In genomic region chr13:8202681-8203476, GRCm38 (mm10) we compare ENCODE assay signal across 9 mouse cellular contexts. TPM values are rescaled to one million over a fixed set of nuclear protein-coding genes. Genes with fewer than 3 reads are reported as not detected.
DNase-seq lines count a peak whose midpoint lies in the region; ATAC-seq and TF ChIP-seq lines count a peak whose summit lies in the region.
"Had no signal": no experiment of that assay in that cellular context is flagged by ENCODE, and none has a peak within 500 bp of the region (broad histone marks: within the 10 kb centered on the region; RNA-seq: fewer than 3 reads in every experiment).

Gene Adarb2 (plus strand): TSS chr13:8202866.

- no peaks in the 10 kb centered on the region for H3K36me3 ChIP-seq in heart, embryonic 15.5 days
- H3K36me3 ChIP-seq in forebrain, embryonic 16.5 days (ENCODE audit: control insufficient read depth, insufficient read depth), result no peaks in the 10 kb centered on the region
- no peaks in the 10 kb centered on the region for H3K36me3 ChIP-seq in midbrain, embryonic 14.5 days (ENCODE audit: control insufficient read depth, insufficient read depth, low read length)

- H3K4me1 ChIP-seq in heart, embryonic 15.5 days (replicated peaks), result 0 out of 2 replicates have a peak, but pooled peaks cover 7% of the 10 kb centered on the region
- no peaks in the 10 kb centered on the region for H3K4me1 ChIP-seq in cerebellum, adult 2 months (ENCODE audit: control insufficient read depth, insufficient read depth, low read length)
- H3K4me1 ChIP-seq in forebrain, embryonic 16.5 days (replicated peaks; ENCODE audit: control insufficient read depth, insufficient read depth, low read length), result peaks cover 22% of the 10 kb centered on the region
- H3K4me1 ChIP-seq in midbrain, embryonic 14.5 days (ENCODE audit: control insufficient read depth, insufficient read depth, low read length), result peaks cover 6% of the 10 kb centered on the region; the same call in 1 of the 2 replicates
- H3K4me1 ChIP-seq: megakaryocyte, embryonic 14.5 days had no signal

- peak within 1 kb of the TSS; percentile 56 for H3K4me2 ChIP-seq in heart, embryonic 15.5 days
- H3K4me2 ChIP-seq in forebrain, embryonic 16.5 days (ENCODE audit: low read length), result peak within 1 kb of the TSS; percentile 76
- H3K4me2 ChIP-seq in midbrain, embryonic 14.5 days (ENCODE audit: low read length), result peak within 1 kb of the TSS; percentile 78

- no peak for TF ChIP-seq CTCF in cerebellum, adult 2 months (IDR thresholded peaks at IDR 0.05; ENCODE audit: borderline replicate concordance, insufficient read depth, low read depth, low read length)

- DNase-seq in heart, adult 8-10 months (ENCODE audit: low spot score), result no peak
- peak; percentile 47 to 55 for DNase-seq in cerebellum, adult 2 months
- peak; percentile 34 to 74 for DNase-seq in layer of hippocampus, postnatal 14 days (ENCODE audit: low spot score in 2 of 2)
- peak; percentile 86 for DNase-seq in midbrain, embryonic 14.5 days
- DNase-seq in urinary bladder, postnatal 10 days (ENCODE audit: low spot score), result no peak

- H3K9me3 ChIP-seq in heart, embryonic 15.5 days (replicated peaks), result no peaks in the 10 kb centered on the region
- no peaks in the 10 kb centered on the region for H3K9me3 ChIP-seq in forebrain, embryonic 16.5 days (ENCODE audit: control insufficient read depth, low read length)
- H3K9me3 ChIP-seq in midbrain, embryonic 14.5 days (ENCODE audit: control insufficient read depth, low read length), result no peaks in the 10 kb centered on the region

- H3K4me3 ChIP-seq in heart, embryonic 15.5 days, result peak within 1 kb of the TSS; percentile 27
- peak within 1 kb of the TSS; percentile 27 for H3K4me3 ChIP-seq in cerebellum, adult 2 months (replicated peaks; ENCODE audit: insufficient read depth, low read depth, low read length)
- H3K4me3 ChIP-seq in forebrain, embryonic 16.5 days (replicated peaks; ENCODE audit: low read length), result peak within 1 kb of the TSS; percentile 45
- peak within 1 kb of the TSS; percentile 46 for H3K4me3 ChIP-seq in midbrain, embryonic 14.5 days (replicated peaks; ENCODE audit: low read depth, low read length)
- H3K4me3 ChIP-seq: megakaryocyte, embryonic 14.5 days had no signal

- no peak within 1 kb of the TSS for H3K9ac ChIP-seq in heart, embryonic 15.5 days
- peak within 1 kb of the TSS; percentile 57 for H3K9ac ChIP-seq in forebrain, embryonic 16.5 days (replicated peaks; ENCODE audit: low read depth, low read length)
- H3K9ac ChIP-seq in midbrain, embryonic 14.5 days (replicated peaks; ENCODE audit: low read length), result peak within 1 kb of the TSS; percentile 58

- no peak for ATAC-seq in heart, embryonic 15.5 days (replicated peaks; ENCODE audit: insufficient number of reproducible peaks, insufficient read depth, low FRiP score, low read depth)
- peak; percentile 94 for ATAC-seq in forebrain, embryonic 16.5 days
- peak; percentile 88 for ATAC-seq in midbrain, embryonic 14.5 days (ENCODE audit: low FRiP score, low TSS enrichment)
- no peak for ATAC-seq in activated CD4-positive, CD25-positive, alpha-beta regulatory T cell, adult 4 months

- WGBS in heart, embryonic 15.5 days, result under 1% methylated on average over 26 of the region's 26 CpGs
- WGBS in cerebellum, adult 2 months, result under 1% methylated on average over 26 of the region's 26 CpGs
- 0% methylated on average over 26 of the region's 26 CpGs for WGBS in forebrain, embryonic 16.5 days
- WGBS in midbrain, embryonic 14.5 days, result under 1% methylated on average over 26 of the region's 26 CpGs

- no peak; the same call in 1 of the 2 replicates for TF ChIP-seq POLR2A in cerebellum, adult 2 months (IDR thresholded peaks at IDR 0.05; ENCODE audit: borderline replicate concordance, insufficient read depth, low read length)

- H3K27me3 ChIP-seq in heart, embryonic 15.5 days, result peaks cover 39% of the 10 kb centered on the region
- no peaks in the 10 kb centered on the region for H3K27me3 ChIP-seq in cerebellum, adult 2 months (ENCODE audit: control insufficient read depth, insufficient read depth, low read length)
- H3K27me3 ChIP-seq in forebrain, embryonic 16.5 days (replicated peaks; ENCODE audit: control insufficient read depth, insufficient read depth, low read length), result no peaks in the 10 kb centered on the region
- no peaks in the 10 kb centered on the region for H3K27me3 ChIP-seq in midbrain, embryonic 14.5 days (ENCODE audit: control insufficient read depth, insufficient read depth, low read length)

- no peak within 1 kb of the TSS for H3K27ac ChIP-seq in heart, embryonic 15.5 days
- no peak within 1 kb of the TSS for H3K27ac ChIP-seq in cerebellum, adult 2 months (ENCODE audit: insufficient read depth, low read length)
- peak within 1 kb of the TSS; percentile 24 for H3K27ac ChIP-seq in forebrain, embryonic 16.5 days (ENCODE audit: low read length)
- peak within 1 kb of the TSS; percentile 66 for H3K27ac ChIP-seq in midbrain, embryonic 14.5 days (replicated peaks; ENCODE audit: low read depth, low read length)

RNA-seq across cellular contexts. Expression of gene Adarb2, which starts in this region (rescaled TPM):
- polyA plus RNA-seq in heart, embryonic 15.5 days (2015; fragmentation: Nextera tagmentation; extraction: Ambion mirVana), result 0.09 and 0.10 TPM in 2 replicates
- total RNA-seq in heart, adult 8-10 months (2022), result under 1 TPM in 1 of 4 experiments, not detected in 3; 0.06 TPM
- polyA plus RNA-seq in cerebellum, adult 2 months (2012; rRNA removed), result 9.5 and 10.0 TPM in 2 replicates
- polyA plus RNA-seq in forebrain, embryonic 16.5 days (2015; fragmentation: Nextera tagmentation; extraction: Ambion mirVana), result 16.5 and 30.0 TPM in 2 replicates
- 10 to 100 TPM; 30.5 to 35.8 TPM for total RNA-seq in layer of hippocampus, postnatal 14 days (2021)
- polyA plus RNA-seq in midbrain, embryonic 14.5 days (2014; fragmentation: Nextera tagmentation; extraction: Ambion mirVana), result 30.4 and 34.3 TPM in 2 replicates
- under 1 TPM in 1 of 2 experiments, not detected in 1; 0.10 TPM for polyA plus RNA-seq in activated CD4-positive, CD25-positive, alpha-beta regulatory T cell, adult 4 months (2017; shearing (Covaris generic))

Comparison
In these comparisons a context has a peak if more than half of its experiments do, and no peak if none do; other contexts are left out.
1. RNA of gene Adarb2 (total RNA-seq): 30.5 to 35.8 TPM in layer of hippocampus, postnatal 14 days; 0.06 TPM in heart, adult 8-10 months; every median in the first group is over 10 times any median in the second.
2. ATAC-seq: peak in forebrain, embryonic 16.5 days (single experiment) and midbrain, embryonic 14.5 days (single experiment); none in heart, embryonic 15.5 days (single experiment) and activated CD4-positive, CD25-positive, alpha-beta regulatory T cell, adult 4 months (single experiment).
3. H3K27ac ChIP-seq: peak in forebrain, embryonic 16.5 days (single experiment) and midbrain, embryonic 14.5 days (single experiment); none in heart, embryonic 15.5 days (single experiment) and cerebellum, adult 2 months (single experiment).
4. DNase-seq: peak in cerebellum, adult 2 months (2 of 2), layer of hippocampus, postnatal 14 days (2 of 2) and midbrain, embryonic 14.5 days (single experiment); none in heart, adult 8-10 months (single experiment) and urinary bladder, postnatal 10 days (single experiment).
5. Peak in every context shown above with its lines, with median percentiles within 50 percentile points of each other: H3K4me2 ChIP-seq and H3K4me3 ChIP-seq.